Mouse (Mus musculus) stomach, postnatal 0 days (tissue): Measurements from ENCODE around the gene Sytl3.
"Not testable (repeated sequence)": the region's sequence is repeated elsewhere in the genome, so short reads cannot be mapped to it uniquely, and the experiment has no call there.

Experiments
- CTCF ChIP-seq: IDR thresholded peaks from 2 replicates; pipeline ENCODE4 v1.5.1; 2016; ENCODE audit warnings: antibody characterized with exemption, low read depth, mild to moderate bottlenecking, moderate library complexity
- EP300 ChIP-seq: optimal IDR thresholded peaks from 2 replicates; pipeline ENCODE3; 2016; ENCODE audit warnings: antibody characterized with exemption

DNA sequence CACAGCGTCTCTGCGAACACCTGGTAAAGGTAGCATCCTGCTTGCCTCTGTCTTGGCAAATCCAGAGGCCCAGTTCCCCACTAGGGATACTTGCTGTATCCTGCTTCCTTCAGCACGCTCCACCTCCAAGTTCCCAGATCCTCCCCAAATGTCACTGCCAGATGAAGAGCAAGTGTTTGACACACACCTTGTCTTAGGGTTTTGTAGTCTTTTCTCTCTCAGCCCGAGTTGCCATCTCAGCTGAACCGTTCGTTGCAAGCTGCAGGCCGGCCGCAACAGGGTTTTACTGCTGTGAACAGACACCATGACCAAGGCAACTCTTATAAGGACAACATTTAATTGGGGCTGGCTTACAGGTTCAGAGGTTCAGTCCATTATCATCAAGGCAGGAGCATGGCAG is 12.1 kb upstream of the Sytl3 start:
- TF ChIP-seq CTCF, EP300: not testable (repeated sequence)
